Mouse (Mus musculus): ENCODE results near the gene Olfr611. TPM values are rescaled to one million over a fixed set of nuclear protein-coding genes. Genes with fewer than 3 reads are reported as not detected.

Gene Olfr611
- polyA plus RNA-seq, 1 experiment from 2014 or later: not detected

Other genes starting within 250 kb of the Olfr611 start
- gene Olfr596, start 215.2 kb downstream of the Olfr611 start, polyA plus RNA-seq (2014; fragmentation: Nextera tagmentation; extraction: Ambion mirVana): not detected in 2 replicates
- not detected in 2 replicates for gene Olfr597, start 204.5 kb downstream of the Olfr611 start, polyA plus RNA-seq (2014; fragmentation: Nextera tagmentation; extraction: Ambion mirVana)
- gene Olfr598, start 197.3 kb downstream of the Olfr611 start, polyA plus RNA-seq (2014; fragmentation: Nextera tagmentation; extraction: Ambion mirVana): not detected in 2 replicates
- not detected in 2 replicates for gene Olfr599, start 184.9 kb downstream of the Olfr611 start, polyA plus RNA-seq (2014; fragmentation: Nextera tagmentation; extraction: Ambion mirVana)
- gene Olfr600, start 171.2 kb downstream of the Olfr611 start, polyA plus RNA-seq (2014; fragmentation: Nextera tagmentation; extraction: Ambion mirVana): not detected in 2 replicates
- gene Olfr601, start 158.2 kb downstream of the Olfr611 start, polyA plus RNA-seq (2014; fragmentation: Nextera tagmentation; extraction: Ambion mirVana): not detected in 2 replicates
- not detected in 2 replicates for gene Olfr603, start 134.7 kb downstream of the Olfr611 start, polyA plus RNA-seq (2014; fragmentation: Nextera tagmentation; extraction: Ambion mirVana)
- not detected in 2 replicates for gene Usp17lc, start 105.8 kb downstream of the Olfr611 start, polyA plus RNA-seq (2014; fragmentation: Nextera tagmentation; extraction: Ambion mirVana)
- not detected in 2 replicates for gene Olfr605, start 75.4 kb downstream of the Olfr611 start, polyA plus RNA-seq (2014; fragmentation: Nextera tagmentation; extraction: Ambion mirVana)
- gene Olfr606, start 71.8 kb downstream of the Olfr611 start, polyA plus RNA-seq (2014; fragmentation: Nextera tagmentation; extraction: Ambion mirVana): not detected in 2 replicates
- gene Olfr607, start 56.7 kb downstream of the Olfr611 start, polyA plus RNA-seq (2014; fragmentation: Nextera tagmentation; extraction: Ambion mirVana): not detected in 2 replicates
- not detected in 2 replicates for gene Olfr608, start 51.0 kb downstream of the Olfr611 start, polyA plus RNA-seq (2014; fragmentation: Nextera tagmentation; extraction: Ambion mirVana)
- not detected in 2 replicates for gene Olfr609, start 22.8 kb downstream of the Olfr611 start, polyA plus RNA-seq (2014; fragmentation: Nextera tagmentation; extraction: Ambion mirVana)
- gene Olfr610, start 8.7 kb downstream of the Olfr611 start, polyA plus RNA-seq (2014; fragmentation: Nextera tagmentation; extraction: Ambion mirVana): not detected in 2 replicates
- not detected in 2 replicates for gene Olfr612, start 21.9 kb upstream of the Olfr611 start, polyA plus RNA-seq (2014; fragmentation: Nextera tagmentation; extraction: Ambion mirVana)
- not detected in 2 replicates for gene Olfr613, start 27.2 kb upstream of the Olfr611 start, polyA plus RNA-seq (2014; fragmentation: Nextera tagmentation; extraction: Ambion mirVana)
- not detected in 2 replicates for gene Olfr615, start 35.2 kb upstream of the Olfr611 start, polyA plus RNA-seq (2014; fragmentation: Nextera tagmentation; extraction: Ambion mirVana)
- not detected in 2 replicates for gene Olfr616, start 48.3 kb upstream of the Olfr611 start, polyA plus RNA-seq (2014; fragmentation: Nextera tagmentation; extraction: Ambion mirVana)
- not detected in 2 replicates for gene Olfr617, start 52.2 kb upstream of the Olfr611 start, polyA plus RNA-seq (2014; fragmentation: Nextera tagmentation; extraction: Ambion mirVana)
- gene Olfr618, start 69.3 kb upstream of the Olfr611 start, polyA plus RNA-seq (2014; fragmentation: Nextera tagmentation; extraction: Ambion mirVana): not detected in 2 replicates
- gene Olfr619, start 79.7 kb upstream of the Olfr611 start, polyA plus RNA-seq (2014; fragmentation: Nextera tagmentation; extraction: Ambion mirVana): not detected in 2 replicates
- gene Olfr620, start 91.7 kb upstream of the Olfr611 start, polyA plus RNA-seq (2014; fragmentation: Nextera tagmentation; extraction: Ambion mirVana): not detected in 2 replicates
- not detected in 2 replicates for gene Olfr622, start 121.9 kb upstream of the Olfr611 start, polyA plus RNA-seq (2014; fragmentation: Nextera tagmentation; extraction: Ambion mirVana)
- not detected in 2 replicates for gene Olfr623, start 142.9 kb upstream of the Olfr611 start, polyA plus RNA-seq (2014; fragmentation: Nextera tagmentation; extraction: Ambion mirVana)
- not detected in 2 replicates for gene Olfr624, start 150.3 kb upstream of the Olfr611 start, polyA plus RNA-seq (2014; fragmentation: Nextera tagmentation; extraction: Ambion mirVana)
- gene Olfr625-ps1, start 161.9 kb upstream of the Olfr611 start, polyA plus RNA-seq (2014; fragmentation: Nextera tagmentation; extraction: Ambion mirVana): not detected in 2 replicates
- gene Olfr243, start 193.8 kb upstream of the Olfr611 start, polyA plus RNA-seq (2014; fragmentation: Nextera tagmentation; extraction: Ambion mirVana): not detected in 2 replicates
- not detected in 2 replicates for gene Olfr628, start 209.5 kb upstream of the Olfr611 start, polyA plus RNA-seq (2014; fragmentation: Nextera tagmentation; extraction: Ambion mirVana)
- not detected in 2 replicates for gene Olfr629, start 224.1 kb upstream of the Olfr611 start, polyA plus RNA-seq (2014; fragmentation: Nextera tagmentation; extraction: Ambion mirVana)
- gene Olfr630, start 236.5 kb upstream of the Olfr611 start, polyA plus RNA-seq (2014; fragmentation: Nextera tagmentation; extraction: Ambion mirVana): not detected in 2 replicates